In the genomic region with DNA sequence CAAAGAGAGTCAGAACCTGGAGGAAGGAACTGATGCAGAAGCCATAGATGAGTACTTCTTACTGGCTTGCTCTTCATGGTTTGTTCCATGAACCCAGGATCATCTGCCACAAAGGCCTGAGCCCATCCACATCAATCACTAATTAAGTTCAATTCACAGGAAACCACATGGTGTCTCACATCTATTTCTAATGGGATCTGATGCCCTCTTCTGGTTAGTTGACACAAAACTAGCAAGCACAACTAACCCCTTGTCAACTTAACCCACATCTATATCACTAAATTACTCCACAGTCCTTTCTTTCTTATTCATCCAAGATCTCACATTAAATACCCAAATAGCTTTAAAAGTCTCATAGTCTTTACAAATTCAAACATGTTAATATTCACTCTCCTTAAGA, we compare ENCODE assay signal across 13 mouse cellular contexts. TPM values are rescaled to one million over a fixed set of nuclear protein-coding genes. Genes with fewer than 3 reads are reported as not detected.
DNase-seq lines count a peak whose midpoint lies in the region; ATAC-seq and TF ChIP-seq lines count a peak whose summit lies in the region.
"Had no signal": no experiment of that assay in that cellular context is flagged by ENCODE, and none has a peak within 500 bp of the region (broad histone marks: within the 10 kb centered on the region; RNA-seq: fewer than 3 reads in every experiment).

No protein-coding gene starts in this region.

- H3K9ac ChIP-seq in heart, adult 2 months (ENCODE audit: low read depth, low read length) = no peak overlapping the region
- H3K9ac ChIP-seq: limb, embryonic 13.5 days; stomach, embryonic 15.5 days had no signal

- no peaks in the 10 kb centered on the region; the same call in 1 of the 2 replicates for H3K4me1 ChIP-seq in heart, adult 2 months (ENCODE audit: control insufficient read depth, insufficient read depth, low read length)
- H3K4me1 ChIP-seq: limb, embryonic 13.5 days; stomach, embryonic 15.5 days had no signal

- no peak overlapping the region for H3K27ac ChIP-seq in heart, adult 2 months
- H3K27ac ChIP-seq: limb, embryonic 13.5 days; stomach, embryonic 15.5 days had no signal

- TF ChIP-seq POLR2A in heart, adult 2 months (IDR thresholded peaks at IDR 0.05; ENCODE audit: insufficient read depth, low read depth, low read length) = no peak

- H3K4me3 ChIP-seq in heart, adult 2 months = no peak overlapping the region
- H3K4me3 ChIP-seq: limb, embryonic 13.5 days; stomach, embryonic 15.5 days had no signal

- TF ChIP-seq EP300 in heart, adult 2 months (IDR thresholded peaks at IDR 0.05; ENCODE audit: insufficient read depth, low read depth, low read length) = no peak

- no peaks in the 10 kb centered on the region for H3K36me3 ChIP-seq in heart, adult 2 months (ENCODE audit: control insufficient read depth, insufficient read depth, low read length)
- H3K36me3 ChIP-seq: limb, embryonic 13.5 days; stomach, embryonic 15.5 days had no signal

- intact Hi-C loops in heart, adult 2 months (cut with DNase I) = loop anchor here (1.0 kb wide), 2 partner anchors 130 to 216 kb away; no protein-coding TSS in a partner anchor
- intact Hi-C loops in heart, postnatal 25 days (cut with DNase I) = loop anchor here (2.0 kb wide), 1 partner anchor 83 kb away; no protein-coding TSS in a partner anchor

- no peak for DNase-seq in heart, adult 2 months
- no peak for DNase-seq in heart, postnatal 25 days (ENCODE audit: low spot score)
- DNase-seq in spleen, postnatal 36 days (ENCODE audit: low spot score in 2 of 2) = peak; percentile 35 to 54
- DNase-seq in spleen, adult 12 weeks (ENCODE audit: low spot score) = no peak
- no peak for DNase-seq in cerebellum, postnatal 4 days (ENCODE audit: low spot score in 2 of 2)
- DNase-seq in frontal cortex, postnatal 10 days (ENCODE audit: low spot score in 2 of 2) = no peak
- DNase-seq: kidney, adult 11 months; layer of hippocampus, adult 9-11 months had no signal

- ATAC-seq in inflammation-experienced regulatory T-cells, adult 6 months = peak; percentile 58
- no peak for ATAC-seq in cerebellum, adult (ENCODE audit: insufficient number of reproducible peaks, low FRiP score, low TSS enrichment)

- H3K27me3 ChIP-seq in heart, adult 2 months (ENCODE audit: control insufficient read depth, insufficient read depth, low read length) = no peaks in the 10 kb centered on the region
- H3K27me3 ChIP-seq: limb, embryonic 13.5 days; stomach, embryonic 15.5 days had no signal

- TF ChIP-seq CTCF in heart, adult 2 months (IDR thresholded peaks at IDR 0.05) = peak; percentile 76

- H3K79me2 ChIP-seq in heart, adult 2 months (replicated peaks; ENCODE audit: control insufficient read depth, insufficient read depth, low read length) = no peaks in the 10 kb centered on the region

RNA-seq across cellular contexts. Expression of a gene that starts 4.6 kb away (rescaled TPM):
- 10 to 100 TPM; 63.6 to 69.3 TPM for total RNA-seq in heart, adult 2 months (2021)
- polyA plus RNA-seq in heart, adult 2 months (2012; rRNA removed) = 90.0 and 99.3 TPM in 2 replicates
- total RNA-seq in heart, postnatal 25 days (2021) = 10 to 100 TPM; 60.5 to 61.8 TPM
- 100 to 1,000 TPM in 2 of 3 experiments, 10 to 100 TPM in 1; 84.4 to 386 (median 244) TPM for polyA plus RNA-seq in inflammation-experienced regulatory T-cells, adult 6 months (2017; shearing (Covaris generic))
- total RNA-seq: megakaryocyte-erythroid progenitor cell, adult 5-6 weeks had no signal

Comparison
In these comparisons a context has a peak if more than half of its experiments do, and no peak if none do; other contexts are left out.
1. DNase-seq: peak in spleen, postnatal 36 days (2 of 2); none in heart, adult 2 months (0 of 2), heart, postnatal 25 days (single experiment), spleen, adult 12 weeks (single experiment), cerebellum, postnatal 4 days (0 of 2) and frontal cortex, postnatal 10 days (0 of 2).